Mouse (Mus musculus) limb, embryonic 14.5 days (tissue): Measurements from ENCODE around the gene Atp9a. TPM values are rescaled to one million over a fixed set of nuclear protein-coding genes. Genes with fewer than 3 reads are reported as not detected.

Experiments used
- ATAC-seq: fragments of 200-750 bp; cut with Nextera tagmentation; 2 replicates; pipeline ENCODE4 v1.8.0; 2017; ENCODE audit warnings: low read depth, moderate number of reproducible peaks, moderate TSS enrichment; ENCODE audit not compliant: low FRiP score
- DNase-seq: peaks from one replicate; pipeline ENCODE4 v3.0.0-alpha.2; 2015; ENCODE audit warnings: low spot score
- H3K27ac ChIP-seq: fragments of 300-500 bp; sonication (generic); replicated peaks from 2 replicates; pipeline ENCODE4 v1.5.1; 2014; ENCODE audit warnings: low read depth, mild to moderate bottlenecking, low read length, moderate library complexity, mixed read lengths
- H3K27me3 ChIP-seq: fragments of 300-500 bp; sonication (generic); 2 replicates; pipeline ENCODE4 v1.6.1; 2014; ENCODE audit warnings: low read length, mixed read lengths; ENCODE audit not compliant: control insufficient read depth, insufficient read depth
- H3K36me3 ChIP-seq: fragments of 300-500 bp; sonication (generic); 2 replicates; pipeline ENCODE4 v1.6.1; 2014; ENCODE audit warnings: mild to moderate bottlenecking, low read length, moderate library complexity, mixed read lengths; ENCODE audit not compliant: control insufficient read depth, insufficient read depth
- H3K4me1 ChIP-seq: fragments of 300-500 bp; sonication (generic); 2 replicates; pipeline ENCODE4 v1.6.1; 2014; ENCODE audit warnings: antibody characterized with exemption, low read length, mixed read lengths; ENCODE audit not compliant: control insufficient read depth, insufficient read depth
- H3K4me2 ChIP-seq: fragments of 300-500 bp; sonication (generic); replicated peaks from 2 replicates; pipeline ENCODE4 v1.6.1; 2014; ENCODE audit warnings: low read depth, mild to moderate bottlenecking, low read length, moderate library complexity; ENCODE audit not compliant: severe bottlenecking
- H3K4me3 ChIP-seq: fragments of 300-500 bp; sonication (generic); replicated peaks from 2 replicates; pipeline ENCODE4 v1.5.1; 2014; ENCODE audit warnings: low read length
- H3K9ac ChIP-seq: fragments of 300-500 bp; sonication (generic); 2 replicates; pipeline ENCODE4 v1.6.1; 2014; ENCODE audit warnings: mild to moderate bottlenecking, low read depth, low read length, moderate library complexity; ENCODE audit not compliant: severe bottlenecking
- H3K9me3 ChIP-seq: fragments of 300-500 bp; sonication (generic); 2 replicates; pipeline ENCODE4 v1.6.1; 2016; ENCODE audit warnings: low read length; ENCODE audit not compliant: control insufficient read depth
- POLR2A ChIP-seq: fragments of 200-500 bp; IDR thresholded peaks from 2 replicates; pipeline ENCODE4 v1.8.0; 2012; ENCODE audit warnings: inconsistent platforms, mild to moderate bottlenecking, moderate library complexity, borderline replicate concordance; ENCODE audit not compliant: insufficient read depth, insufficient read length; ENCODE audit errors: extremely low read depth
- WGBS: fragments of 180-500 bp; shearing (Covaris S2); extraction: QIAGEN DNeasy Blood & Tissue Kit; methylation state at CpG from one replicate; pipeline ENCODE4 v1.1.7; 2014; 5-methylcytosine and 5-hydroxymethylcytosine counted together
- polyA plus RNA-seq, 2 experiments: library from polyadenylated mRNA; depleted of rRNA in 1 of 2; stranded (reverse) in 1 of 2; unstranded in 1 of 2; fragments of >200 nt; fragmentation: Nextera tagmentation in 1 of 2; extraction: Ambion mirVana in 1 of 2; gene quantifications; 2 replicates each; pipeline versions ENCODE4 v1.2.1 to v1.2.3; 2012 to 2014

The Atp9a gene
- polyA plus RNA-seq, 2 experiments, result 28.0 to 53.6 TPM

GRCm38 (mm10) chr2:168633301-168633816 is 108.8 kb downstream of the Atp9a start:
- H3K4me3 ChIP-seq, result no peak overlapping the region
- no peaks in the 10 kb centered on the region for H3K27me3 ChIP-seq
- H3K4me2 ChIP-seq, result no peak overlapping the region
- H3K36me3 ChIP-seq, result peaks cover 12% of the 10 kb centered on the region; the same call in 1 of the 2 replicates
- H3K4me1 ChIP-seq, result peaks cover 7% of the 10 kb centered on the region; the same call in 1 of the 2 replicates
- no peaks in the 10 kb centered on the region for H3K9me3 ChIP-seq
- ATAC-seq (no peak), DNase-seq (no peak)
- H3K27ac ChIP-seq, result no peak overlapping the region
- TF ChIP-seq POLR2A, result no peak
- 36% methylated on average over 14 of the region's 14 CpGs for WGBS
- H3K9ac ChIP-seq, result no peak overlapping the region

GRCm38 (mm10) chr2:168632543-168632942 is 109.7 kb downstream of the Atp9a start:
- ATAC-seq, result no peak

GRCm38 (mm10) chr2:168628787-168629186 is 113.4 kb downstream of the Atp9a start:
- peaks cover 25% of the 10 kb centered on the region for H3K4me1 ChIP-seq
- peak; percentile 81 for DNase-seq
- 16% methylated on average over 8 of the region's 8 CpGs for WGBS
- no peak overlapping the region for H3K4me3 ChIP-seq
- no peak overlapping the region for H3K4me2 ChIP-seq
- no peak for TF ChIP-seq POLR2A
- H3K9ac ChIP-seq, result no peak overlapping the region
- ATAC-seq, result peak; percentile 75
- H3K27ac ChIP-seq, result no peak overlapping the region
- no peaks in the 10 kb centered on the region for H3K27me3 ChIP-seq
- 0 out of 2 replicates have a peak, but pooled peaks cover 2% of the 10 kb centered on the region for H3K9me3 ChIP-seq
- H3K36me3 ChIP-seq, result peaks cover 4% of the 10 kb centered on the region; the same call in 1 of the 2 replicates

More at GRCm38 (mm10) chr2:168632543-168632942, 109.7 kb downstream of the Atp9a start:
- DNase-seq, result no peak
- H3K36me3 ChIP-seq, result peaks cover 12% of the 10 kb centered on the region; the same call in 1 of the 2 replicates
- no peak overlapping the region for H3K4me2 ChIP-seq
- TF ChIP-seq POLR2A, result no peak
- WGBS, result 75% methylated on average over 6 of the region's 6 CpGs
- H3K4me1 ChIP-seq, result peaks cover 15% of the 10 kb centered on the region
- no peak overlapping the region for H3K9ac ChIP-seq
- no peak overlapping the region for H3K27ac ChIP-seq
- no peaks in the 10 kb centered on the region for H3K27me3 ChIP-seq
- H3K4me3 ChIP-seq, result no peak overlapping the region
- no peaks in the 10 kb centered on the region for H3K9me3 ChIP-seq

- WGBS, result 34% methylated on average over 20 of the region's 20 CpGs
- DNase-seq (peak; percentile 49), ATAC-seq (peak; percentile 30; the same call in 1 of the 2 replicates)
- Histone ChIP-seq H3K27me3 (no peaks in the 10 kb centered on the region), H3K4me1 (peaks cover 25% of the 10 kb centered on the region), H3K9ac (no peak overlapping the region; the same call in 1 of the 2 replicates), H3K4me3 (no peak overlapping the region), H3K27ac (0 out of 2 replicates have a peak overlapping the region, but pooled peaks have one; percentile 38), H3K4me2 (no peak overlapping the region), H3K36me3 (peaks cover 4% of the 10 kb centered on the region; the same call in 1 of the 2 replicates), H3K9me3 (0 out of 2 replicates have a peak, but pooled peaks cover 2% of the 10 kb centered on the region)
- no peak for TF ChIP-seq POLR2A
Observed at GRCm38 (mm10) chr2:168627829-168628770, 114.1 kb downstream of the Atp9a start.

GRCm38 (mm10) chr2:168626385-168626784 is 115.8 kb downstream of the Atp9a start:
- Histone ChIP-seq H3K27me3 (no peaks in the 10 kb centered on the region), H3K9ac (no peak overlapping the region), H3K36me3 (no peaks in the 10 kb centered on the region), H3K4me1 (peaks cover 25% of the 10 kb centered on the region), H3K4me3 (no peak overlapping the region), H3K9me3 (0 out of 2 replicates have a peak, but pooled peaks cover 2% of the 10 kb centered on the region), H3K27ac (no peak overlapping the region), H3K4me2 (no peak overlapping the region)
- 65% methylated on average over 9 of the region's 9 CpGs for WGBS
- no peak for DNase-seq
- no peak for TF ChIP-seq POLR2A
- no peak for ATAC-seq
